Mouse (Mus musculus) heart, adult 2 months (tissue): Measurements from ENCODE around the gene Cd247. TPM values are rescaled to one million over a fixed set of nuclear protein-coding genes. Genes with fewer than 3 reads are reported as not detected.
"Not testable (repeated sequence)": the region's sequence is repeated elsewhere in the genome, so short reads cannot be mapped to it uniquely, and the experiment has no call there.

Experiments used
- DNase-seq, 2 experiments: peaks; one replicate each; pipeline ENCODE4 v3.0.0; 2021
- H3K27ac ChIP-seq: fragments of 200-600 bp; 2 replicates; pipeline ENCODE4 v1.8.1; 2022
- H3K27me3 ChIP-seq: fragments of 200-500 bp; 2 replicates; pipeline ENCODE4 v1.6.1; 2012; ENCODE audit warnings: mild to moderate bottlenecking, low read length, inconsistent platforms, mixed read lengths; ENCODE audit not compliant: control insufficient read depth, insufficient read depth
- H3K36me3 ChIP-seq: fragments of 200-500 bp; 2 replicates; pipeline ENCODE4 v1.6.1; 2012; ENCODE audit warnings: low read length, inconsistent platforms; ENCODE audit not compliant: control insufficient read depth, insufficient read depth
- H3K4me1 ChIP-seq: fragments of 200-500 bp; 2 replicates; pipeline ENCODE4 v1.6.1; 2011; ENCODE audit warnings: low read length; ENCODE audit not compliant: control insufficient read depth, insufficient read depth
- H3K4me3 ChIP-seq: fragments of 200-600 bp; 2 replicates; pipeline ENCODE4 v1.8.1; 2022
- H3K79me2 ChIP-seq: fragments of 200-500 bp; replicated peaks from 2 replicates; pipeline ENCODE4 v1.6.1; 2012; ENCODE audit warnings: mild to moderate bottlenecking, inconsistent platforms, low read length, moderate library complexity, mixed read lengths; ENCODE audit not compliant: control insufficient read depth, insufficient read depth
- H3K9ac ChIP-seq: fragments of 200-500 bp; 2 replicates; pipeline ENCODE4 v1.6.1; 2012; ENCODE audit warnings: low read depth, mild to moderate bottlenecking, control low read depth, inconsistent platforms, low read length, mixed read lengths
- CTCF ChIP-seq: fragments of 200-600 bp; IDR thresholded peaks from 2 replicates; pipeline ENCODE4 v1.8.1; 2022; ENCODE audit warnings: antibody characterized with exemption, mild to moderate bottlenecking, moderate library complexity
- EP300 ChIP-seq: fragments of 200-500 bp; IDR thresholded peaks from 2 replicates; pipeline ENCODE4 v1.6.1; 2011; ENCODE audit warnings: low read depth, low read length, control low read depth; ENCODE audit not compliant: insufficient read depth
- POLR2A ChIP-seq: fragments of 200-500 bp; IDR thresholded peaks from 2 replicates; pipeline ENCODE4 v1.6.1; 2011; ENCODE audit warnings: mild to moderate bottlenecking, low read depth, low read length, control low read depth; ENCODE audit not compliant: insufficient read depth
- WGBS: fragments of 180-500 bp; shearing (Covaris S2); methylation state at CpG from one replicate; pipeline ENCODE4 v1.1.7; 2018; 5-methylcytosine and 5-hydroxymethylcytosine counted together
- intact Hi-C: fragments of 180-260 bp; cut with DNase I; formaldehyde crosslinking; loops from one replicate; pipeline ENCODE4 v1.15.1; 2025
- polyA plus RNA-seq: library from polyadenylated mRNA; depleted of rRNA; stranded (reverse); fragments of >200 nt; gene quantifications from 2 replicates; pipeline ENCODE4 v1.2.3, GENCODE M21; 2012
- total RNA-seq, 2 experiments: library from RNA; stranded (reverse); gene quantifications; 2 replicates each; pipeline ENCODE4 v1.2.3; 2021

The Cd247 gene
- total and polyA plus RNA-seq, 3 experiments, result 0.52 to 2.4 (median 0.76) TPM

- no peak overlapping the region for H3K4me3 ChIP-seq
- WGBS, result 37% methylated on average over 4 of the region's 4 CpGs
- TF ChIP-seq POLR2A (no peak), CTCF (no peak), EP300 (no peak)
- H3K27ac ChIP-seq, result no peak overlapping the region
- no peak overlapping the region for H3K9ac ChIP-seq
- no peaks in the 10 kb centered on the region for H3K27me3 ChIP-seq
- peaks cover 5% of the 10 kb centered on the region; the same call in 1 of the 2 replicates for H3K4me1 ChIP-seq
- intact Hi-C loops, result loop anchor here (2.0 kb wide), 1 partner anchor 16 kb away; no protein-coding TSS in a partner anchor
- DNase-seq, result no peak
- no peaks in the 10 kb centered on the region for H3K79me2 ChIP-seq
- peaks cover 4% of the 10 kb centered on the region for H3K36me3 ChIP-seq
These were observed 33.3 kb upstream of the Cd247 start for GRCm38 (mm10) chr1:165755194-165755593.

- DNase-seq, result no peak
- Histone ChIP-seq H3K27me3 (no peaks in the 10 kb centered on the region), H3K79me2 (peaks cover 2% of the 10 kb centered on the region; the same call in 1 of the 2 replicates), H3K27ac (no peak overlapping the region), H3K36me3 (no peaks in the 10 kb centered on the region), H3K4me3 (no peak overlapping the region), H3K4me1 (peaks cover 3% of the 10 kb centered on the region), H3K9ac (no peak overlapping the region)
- WGBS, result 84% methylated on average over 3 of the region's 3 CpGs
- intact Hi-C loops, result loop anchor here (5.0 kb wide), 1 partner anchor 179 kb away; no protein-coding TSS in a partner anchor
- TF ChIP-seq CTCF, result no peak
- no peak for TF ChIP-seq EP300
- no peak for TF ChIP-seq POLR2A
These were observed 26.8 kb upstream of the Cd247 start for GRCm38 (mm10) chr1:165761522-165762305.

- not testable (repeated sequence) for DNase-seq, H3K36me3 ChIP-seq, H3K4me1 ChIP-seq, H3K4me3 ChIP-seq, H3K27me3 ChIP-seq, H3K9ac ChIP-seq, H3K27ac ChIP-seq, H3K79me2 ChIP-seq
- intact Hi-C loops, result loop anchor here (5.0 kb wide), 1 partner anchor 180 kb away; no protein-coding TSS in a partner anchor
- WGBS, result 77% methylated on average over 2 of the region's 2 CpGs
These were observed 26.0 kb upstream of the Cd247 start for GRCm38 (mm10) chr1:165762498-165762897.

- DNase-seq, result no peak
- Histone ChIP-seq H3K9ac (no peak overlapping the region), H3K27ac (no peak overlapping the region; the same call in 1 of the 2 replicates), H3K4me3 (peak overlapping the region; percentile 86), H3K27me3 (no peaks in the 10 kb centered on the region), H3K4me1 (peaks cover 3% of the 10 kb centered on the region), H3K79me2 (peaks cover 2% of the 10 kb centered on the region; the same call in 1 of the 2 replicates), H3K36me3 (no peaks in the 10 kb centered on the region)
- TF ChIP-seq CTCF, result no peak
- no peak for TF ChIP-seq EP300
- TF ChIP-seq POLR2A, result no peak
- 29% methylated on average over 14 of the region's 14 CpGs for WGBS
- intact Hi-C loops, result loop anchor here (5.0 kb wide), 1 partner anchor 181 kb away; no protein-coding TSS in a partner anchor
These were observed 25.4 kb upstream of the Cd247 start for GRCm38 (mm10) chr1:165762914-165763634.

- peak within 1 kb of the TSS; percentile 86 for H3K27ac ChIP-seq
- WGBS, result under 1% methylated on average over 57 of the region's 57 CpGs
- peak within 1 kb of the TSS; percentile 86 for H3K4me3 ChIP-seq
- peaks cover 2% of the 10 kb centered on the region; the same call in 1 of the 2 replicates for H3K79me2 ChIP-seq
- H3K4me1 ChIP-seq, result peaks cover 3% of the 10 kb centered on the region
- H3K27me3 ChIP-seq, result no peaks in the 10 kb centered on the region
- TF ChIP-seq CTCF, result no peak
- peak; percentile 98 for TF ChIP-seq POLR2A
- 0 out of 2 replicates have a peak, but pooled peaks have one; percentile 68 for TF ChIP-seq EP300
- DNase-seq, result peak; percentile 94 to 95
- H3K36me3 ChIP-seq, result no peaks in the 10 kb centered on the region
- peak within 1 kb of the TSS; percentile 94 for H3K9ac ChIP-seq
- intact Hi-C loops, result loop anchor here (5.0 kb wide), 1 partner anchor 182 kb away; no protein-coding TSS in a partner anchor
These were observed 24.7 kb upstream of the Cd247 start, which contains the start of gene Creg1 for GRCm38 (mm10) chr1:165763635-165764372. Creg1 (plus strand) TSS chr1:165763746.
